Mouse (Mus musculus): ENCODE data around the gene Rnaseh2a. TPM values are rescaled to one million over a fixed set of nuclear protein-coding genes. Genes with fewer than 3 reads are reported as not detected.
A peak's percentile ranks its signal among the peaks of the same experiment; 100 is the strongest.

The Rnaseh2a gene
- total and polyA plus RNA-seq, 2 experiments from 2014 or later: 42.7 to 52.2 TPM

DNA sequence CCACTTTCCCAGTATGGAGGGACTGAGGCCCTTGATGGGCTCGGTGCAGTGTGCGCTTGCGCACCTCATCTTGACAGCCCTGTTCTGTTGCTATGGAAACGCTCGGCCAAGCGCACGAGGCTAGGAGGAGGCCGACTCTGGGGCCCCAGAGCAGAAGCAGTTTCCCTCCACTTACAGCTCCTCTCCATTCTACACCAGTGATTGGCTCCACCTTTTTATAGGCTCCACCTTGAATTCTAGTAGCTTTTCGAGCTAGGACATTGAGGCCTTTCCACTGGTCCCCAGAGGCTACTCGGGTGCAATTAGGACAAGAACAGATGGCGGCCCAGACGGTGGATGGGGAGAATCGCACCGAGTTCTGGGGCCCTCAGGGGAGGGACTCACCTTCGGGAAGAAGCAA is 34.7 kb downstream of the Rnaseh2a start:
- Histone ChIP-seq H3K4me2 (ENCODE audit: low read depth) (peak overlapping the region; percentile 87), H3K27ac (ENCODE audit: low read depth, low read length) (no peak overlapping the region), H3K9ac (peak overlapping the region; percentile 96), H3K36me3 (ENCODE audit: insufficient read depth) (peaks cover 23% of the 10 kb centered on the region), H3K9me3 (ENCODE audit: low read length) (no peaks in the 10 kb centered on the region), H3K4me3 (ENCODE audit: low read depth, low read length) (peak overlapping the region; percentile 78), H3K4me1 (ENCODE audit: insufficient read depth) (peaks cover 14% of the 10 kb centered on the region), H3K27me3 (ENCODE audit: insufficient read depth, low read length) (no peaks in the 10 kb centered on the region)
- DNase-seq: peak; percentile 82
- 2% methylated on average over 15 of the region's 15 CpGs for whole genome bisulfite sequencing
- no peak for TF ChIP-seq CTCF (IDR thresholded peaks at IDR 0.05; ENCODE audit: low read depth)
- ATAC-seq: peak; percentile 63

DNA sequence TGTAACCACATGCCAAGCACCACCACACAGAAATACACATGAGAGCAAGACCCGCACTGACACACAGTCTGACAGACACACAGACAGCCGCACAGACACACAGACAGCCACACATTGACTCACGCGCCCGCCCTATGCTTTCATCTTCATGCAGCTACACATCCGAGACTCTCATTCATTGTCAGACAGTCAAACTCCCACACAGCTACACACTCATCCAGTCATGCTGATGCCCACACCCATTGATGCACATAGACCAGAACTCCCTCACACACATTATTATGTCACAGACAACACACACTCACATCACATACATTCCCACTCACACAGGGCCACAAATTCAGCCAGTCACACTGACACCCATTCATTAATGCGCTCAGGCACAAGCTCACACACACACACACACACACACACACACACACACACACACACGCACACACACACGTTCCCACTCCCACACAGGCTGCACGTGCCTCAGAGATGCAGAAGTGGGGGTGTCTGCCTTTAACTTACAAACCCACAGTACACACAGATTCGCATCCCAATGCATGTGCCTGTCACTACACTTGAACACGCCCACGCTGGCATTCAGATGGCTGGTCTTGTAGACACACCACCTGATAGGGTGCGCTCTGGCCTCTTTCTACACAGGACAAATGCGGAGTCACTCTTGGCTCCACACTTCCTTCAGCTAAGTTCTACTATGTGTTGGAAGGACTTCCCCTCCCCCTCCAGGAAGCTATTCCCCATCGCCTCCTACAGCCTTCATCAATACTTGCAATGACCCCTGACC is 35.6 kb downstream of the Rnaseh2a start:
- ATAC-seq: no peak
- peaks cover 14% of the 10 kb centered on the region for H3K4me1 ChIP-seq (ENCODE audit: insufficient read depth)
- H3K9ac ChIP-seq: no peak overlapping the region
- H3K27me3 ChIP-seq (ENCODE audit: insufficient read depth, low read length): no peaks in the 10 kb centered on the region
- H3K4me3 ChIP-seq (ENCODE audit: low read depth, low read length): peak overlapping the region; percentile 78; the same call in 1 of the 2 replicates
- DNase-seq: no peak
- no peaks in the 10 kb centered on the region for H3K9me3 ChIP-seq (ENCODE audit: low read length)
- 79% methylated on average over 16 of the region's 16 CpGs for WGBS
- peak overlapping the region; percentile 87 for H3K4me2 ChIP-seq (ENCODE audit: low read depth)
- H3K36me3 ChIP-seq (ENCODE audit: insufficient read depth): peaks cover 23% of the 10 kb centered on the region
- TF ChIP-seq CTCF (IDR thresholded peaks at IDR 0.05; ENCODE audit: low read depth): no peak
- H3K27ac ChIP-seq (ENCODE audit: low read depth, low read length): no peak overlapping the region

DNA sequence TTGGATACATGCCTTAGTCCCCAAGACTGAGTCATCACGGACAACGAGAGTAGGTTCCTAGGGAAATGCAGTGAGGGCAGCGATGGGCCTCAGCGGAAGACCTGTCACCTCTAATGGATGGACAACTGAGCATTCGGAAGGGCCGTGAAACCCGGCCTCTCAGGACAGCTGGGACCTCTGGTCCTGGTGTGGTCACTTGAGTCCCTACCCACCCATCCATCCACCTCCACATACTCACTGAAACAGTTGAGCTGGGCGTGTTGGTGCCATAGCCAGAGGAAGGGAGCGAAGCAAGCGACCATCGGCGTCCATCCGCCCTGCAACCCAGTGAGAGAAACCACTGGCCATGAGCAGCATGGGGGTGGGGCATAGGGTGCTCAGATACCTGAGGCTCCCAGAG is 39.0 kb downstream of the Rnaseh2a start:
- Histone ChIP-seq H3K9me3 (ENCODE audit: low read length) (no peaks in the 10 kb centered on the region), H3K9ac (no peak overlapping the region), H3K27me3 (ENCODE audit: insufficient read depth, low read length) (no peaks in the 10 kb centered on the region), H3K36me3 (ENCODE audit: insufficient read depth) (peaks cover 46% of the 10 kb centered on the region), H3K4me3 (ENCODE audit: low read depth, low read length) (no peak overlapping the region), H3K4me2 (ENCODE audit: low read depth) (no peak overlapping the region), H3K4me1 (ENCODE audit: insufficient read depth) (peaks cover 8% of the 10 kb centered on the region), H3K27ac (ENCODE audit: low read depth, low read length) (no peak overlapping the region)
- WGBS: 91% methylated on average over 13 of the region's 13 CpGs
- TF ChIP-seq CTCF (IDR thresholded peaks at IDR 0.05; ENCODE audit: low read depth): no peak
- ATAC-seq (no peak), DNase-seq (no peak)

DNA sequence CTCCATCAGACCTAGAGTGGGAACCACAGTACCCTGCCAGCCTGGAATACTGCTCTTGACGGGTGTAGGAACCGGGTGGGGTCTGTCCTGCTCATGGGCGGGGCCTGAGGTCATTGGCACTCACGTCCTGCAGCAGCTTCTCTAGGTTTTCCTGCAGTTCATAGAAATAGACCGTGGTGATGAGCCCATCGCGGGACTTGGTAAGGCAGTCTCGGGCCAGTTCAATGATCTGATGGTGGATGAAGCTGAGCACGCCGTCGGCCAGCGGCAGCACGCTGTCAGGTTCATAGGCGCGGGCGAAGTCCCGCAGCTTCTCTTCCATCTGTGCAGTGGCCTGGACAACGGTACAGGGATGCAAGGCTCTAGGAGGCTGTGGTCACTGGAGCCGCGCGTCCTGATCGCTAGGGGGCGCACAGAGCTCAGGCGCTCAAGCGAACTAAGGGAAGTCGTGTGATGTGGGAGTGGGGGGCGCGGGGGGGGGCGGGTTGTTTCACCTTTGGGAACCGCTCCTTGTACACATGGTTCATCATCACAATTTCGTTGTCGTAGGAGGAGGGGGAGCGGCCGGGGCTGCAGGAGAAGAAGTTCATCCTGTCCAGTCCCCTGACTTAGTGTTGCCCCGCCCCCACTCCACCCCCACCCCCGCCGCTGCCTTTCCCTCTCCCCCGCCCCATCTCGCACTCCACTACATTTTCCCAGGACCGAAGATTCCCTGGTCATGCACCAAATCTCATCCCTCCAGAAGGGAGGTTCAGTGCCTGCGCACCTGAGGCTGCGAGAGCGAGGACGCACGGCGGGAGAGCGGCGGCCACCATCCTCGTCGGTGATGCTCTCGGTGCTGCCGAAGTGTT is 40.9 kb downstream of the Rnaseh2a start:
- Histone ChIP-seq H3K27me3 (ENCODE audit: insufficient read depth, low read length) (no peaks in the 10 kb centered on the region), H3K9me3 (ENCODE audit: low read length) (no peaks in the 10 kb centered on the region), H3K9ac (0 out of 2 replicates have a peak overlapping the region, but pooled peaks have one; percentile 6), H3K27ac (ENCODE audit: low read depth, low read length) (no peak overlapping the region), H3K4me3 (ENCODE audit: low read depth, low read length) (peak overlapping the region; percentile 14; the same call in 1 of the 2 replicates), H3K36me3 (ENCODE audit: insufficient read depth) (peaks cover 62% of the 10 kb centered on the region), H3K4me2 (ENCODE audit: low read depth) (peak overlapping the region; percentile 39), H3K4me1 (ENCODE audit: insufficient read depth) (no peaks in the 10 kb centered on the region)
- peak; percentile 85 for TF ChIP-seq CTCF (IDR thresholded peaks at IDR 0.05; ENCODE audit: low read depth)
- DNase-seq: peak; percentile 81
- 6% methylated on average over 46 of the region's 52 CpGs for WGBS
- ATAC-seq: peak; percentile 89

DNA sequence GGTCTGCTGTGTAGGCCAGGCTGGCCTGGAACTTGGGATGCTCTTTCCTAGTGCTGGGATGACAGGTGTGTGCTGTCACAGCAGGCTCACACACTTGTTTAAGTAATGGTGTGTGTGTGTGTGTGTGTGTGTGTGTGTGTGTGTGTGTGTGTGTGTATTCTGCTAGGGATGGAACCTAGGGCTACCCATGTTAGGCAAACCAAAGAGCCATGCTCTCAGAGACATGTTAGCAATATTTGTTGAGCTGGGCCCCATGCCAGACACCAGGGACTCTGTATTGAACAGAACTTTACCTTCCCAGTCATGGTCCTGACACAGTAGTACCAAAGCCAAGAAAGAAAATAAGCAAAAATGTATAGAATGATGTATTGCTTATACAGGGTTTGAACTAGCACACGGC is 42.1 kb downstream of the Rnaseh2a start:
- Histone ChIP-seq H3K4me1 (ENCODE audit: insufficient read depth) (no peaks in the 10 kb centered on the region), H3K9me3 (ENCODE audit: low read length) (no peaks in the 10 kb centered on the region), H3K36me3 (ENCODE audit: insufficient read depth) (peaks cover 67% of the 10 kb centered on the region), H3K27ac (ENCODE audit: low read depth, low read length) (no peak overlapping the region), H3K9ac (no peak overlapping the region), H3K27me3 (ENCODE audit: insufficient read depth, low read length) (no peaks in the 10 kb centered on the region), H3K4me3 (ENCODE audit: low read depth, low read length) (no peak overlapping the region), H3K4me2 (ENCODE audit: low read depth) (no peak overlapping the region)
- WGBS: 87% methylated on average over 1 of the region's 1 CpGs
- no peak for TF ChIP-seq CTCF (IDR thresholded peaks at IDR 0.05; ENCODE audit: low read depth)
- ATAC-seq (no peak), DNase-seq (no peak)

DNA sequence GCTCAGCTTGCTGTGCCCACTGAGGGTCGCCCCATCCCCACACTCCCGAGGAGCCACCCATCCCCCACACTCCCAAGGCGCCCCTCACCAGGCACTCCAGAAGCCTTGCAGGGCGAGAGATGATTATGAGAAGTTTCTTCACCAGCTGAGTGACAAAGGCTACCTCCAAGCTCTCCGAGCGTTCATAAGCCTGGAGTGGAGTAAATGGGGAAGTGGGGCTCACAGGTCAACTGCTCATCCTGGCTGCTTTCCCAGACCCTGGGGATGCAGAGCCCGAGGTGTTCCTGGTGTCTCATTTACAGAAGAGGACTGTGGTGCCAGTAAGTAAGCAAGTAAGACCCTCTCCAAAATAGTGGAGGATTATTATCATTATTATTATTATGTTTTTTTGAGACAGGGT is 44.0 kb downstream of the Rnaseh2a start:
- 75% methylated on average over 7 of the region's 7 CpGs for WGBS
- Histone ChIP-seq H3K4me1 (ENCODE audit: insufficient read depth) (no peaks in the 10 kb centered on the region), H3K9me3 (ENCODE audit: low read length) (no peaks in the 10 kb centered on the region), H3K27ac (ENCODE audit: low read depth, low read length) (no peak overlapping the region), H3K9ac (no peak overlapping the region), H3K36me3 (ENCODE audit: insufficient read depth) (peaks cover 73% of the 10 kb centered on the region), H3K4me3 (ENCODE audit: low read depth, low read length) (no peak overlapping the region), H3K27me3 (ENCODE audit: insufficient read depth, low read length) (no peaks in the 10 kb centered on the region), H3K4me2 (ENCODE audit: low read depth) (no peak overlapping the region)
- no peak for ATAC-seq
- TF ChIP-seq CTCF (IDR thresholded peaks at IDR 0.05; ENCODE audit: low read depth): no peak
- DNase-seq: no peak

DNA sequence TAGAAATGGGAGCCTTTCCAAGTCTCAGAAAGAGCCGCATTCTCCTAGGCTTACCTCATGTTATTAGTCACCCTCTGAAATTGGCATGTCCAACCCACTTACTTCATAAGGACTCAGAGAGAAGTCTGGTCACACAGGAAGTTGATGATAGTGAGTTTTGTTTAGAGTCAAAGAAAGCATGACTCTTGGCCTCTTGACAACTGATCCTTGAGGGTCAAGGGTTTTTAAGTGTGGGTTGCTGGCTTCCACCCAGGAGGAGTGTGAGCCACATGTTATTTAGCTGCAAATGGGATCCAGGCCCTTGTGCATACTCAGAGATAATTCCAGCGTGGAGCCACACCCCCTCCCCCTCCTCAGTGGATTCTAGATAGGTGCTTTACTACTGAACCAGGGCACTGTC is 48.0 kb downstream of the Rnaseh2a start:
- Histone ChIP-seq H3K27ac (ENCODE audit: low read depth, low read length) (no peak overlapping the region), H3K4me1 (ENCODE audit: insufficient read depth) (no peaks in the 10 kb centered on the region), H3K4me3 (ENCODE audit: low read depth, low read length) (no peak overlapping the region), H3K9me3 (ENCODE audit: low read length) (no peaks in the 10 kb centered on the region), H3K36me3 (ENCODE audit: insufficient read depth) (peaks cover 92% of the 10 kb centered on the region), H3K9ac (no peak overlapping the region), H3K27me3 (ENCODE audit: insufficient read depth, low read length) (no peaks in the 10 kb centered on the region), H3K4me2 (ENCODE audit: low read depth) (no peak overlapping the region)
- no peak for DNase-seq
- no peak for TF ChIP-seq CTCF (IDR thresholded peaks at IDR 0.05; ENCODE audit: low read depth)
- WGBS: 81% methylated on average over 2 of the region's 2 CpGs
- ATAC-seq: no peak

All from forebrain, postnatal 0 days (tissue).